Mouse (Mus musculus): Measurements from ENCODE around the gene Tsc22d3.

GRCm38 (mm10) chrX:140601311-140601710 is 852 bp upstream of the Tsc22d3 start:
- TF ChIP-seq POLR2A (IDR thresholded peaks at IDR 0.05; ENCODE audit: low read depth, low read length) = no peak
- TF ChIP-seq CTCF (IDR thresholded peaks at IDR 0.05; ENCODE audit: extremely low read depth, insufficient read length, insufficient replicate concordance, low read depth, low read length) = no peak
